Mouse (Mus musculus) frontal cortex, postnatal 10 days (tissue): ENCODE results near the gene Asic2.

Experiments
- DNase-seq, 2 experiments: peaks; one replicate each; pipeline ENCODE4 v3.0.0; 2022; ENCODE audit warnings: low spot score in 2 of 2, mixed read lengths in 1 of 2

The Asic2 gene

DNA sequence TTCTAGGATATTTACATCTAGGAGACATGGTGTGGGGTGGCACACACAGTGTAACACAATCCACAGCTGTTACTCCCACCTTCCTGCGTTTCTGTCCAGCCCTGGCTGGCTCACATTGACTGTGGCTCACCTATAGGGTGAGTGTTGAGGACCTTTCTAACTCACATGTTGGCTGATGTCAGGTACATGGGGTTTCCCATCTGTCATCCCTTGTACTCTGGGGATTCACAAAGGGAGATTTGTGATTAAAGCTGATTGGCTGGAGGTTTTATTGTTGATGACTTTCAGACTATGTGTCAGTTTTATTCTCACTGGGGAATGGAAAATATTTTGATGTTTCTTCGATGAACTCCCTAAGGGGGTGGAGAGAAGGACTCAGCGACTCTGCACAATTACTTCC is 229.3 kb downstream of the Asic2 start:
- no peak for DNase-seq

DNA sequence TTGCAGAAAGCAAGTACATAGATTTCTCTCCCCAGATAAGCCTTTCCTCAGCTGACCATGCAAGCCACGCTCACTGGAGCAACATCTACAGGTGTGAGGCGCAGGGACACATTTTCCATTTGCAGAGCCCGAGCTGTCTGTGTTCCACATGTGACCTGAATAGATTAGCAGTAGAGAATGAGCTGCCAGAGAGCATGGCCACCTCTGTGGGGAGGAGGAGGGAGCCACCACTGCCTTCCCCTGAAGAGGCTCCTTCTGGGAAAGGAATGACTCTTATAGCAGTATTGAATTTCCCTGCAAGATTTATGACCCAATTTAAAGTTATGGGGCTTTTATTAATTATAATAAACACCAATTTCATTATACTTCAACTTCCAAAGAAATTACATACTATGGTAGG is 230.5 kb downstream of the Asic2 start:
- DNase-seq, result no peak

DNA sequence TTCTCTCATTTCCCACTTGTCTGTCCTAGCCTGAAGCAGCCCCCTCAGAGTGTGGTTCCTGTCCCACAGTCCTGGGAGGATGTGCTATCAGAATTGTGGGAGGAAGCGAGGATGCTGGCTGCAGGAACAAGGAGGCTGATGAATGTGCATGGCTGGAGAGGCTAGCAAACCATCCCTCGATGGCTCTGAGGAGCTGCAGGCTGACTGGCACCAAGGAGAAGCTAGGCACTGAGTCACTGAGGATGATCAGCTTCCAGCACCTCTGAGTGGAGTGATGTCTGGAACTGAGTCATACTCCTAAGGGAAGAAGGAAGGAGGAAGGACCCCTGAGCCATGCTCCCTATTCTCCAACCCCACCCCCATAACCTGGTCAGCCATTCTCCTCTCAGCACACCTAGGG is 246.2 kb downstream of the Asic2 start:
- no peak for DNase-seq

- no peak for DNase-seq
Observed at GRCm38 (mm10) chr11:81714801-81715200, 253.5 kb downstream of the Asic2 start.

- no peak for DNase-seq
Observed at GRCm38 (mm10) chr11:81706996-81707395, 261.3 kb downstream of the Asic2 start.

DNA sequence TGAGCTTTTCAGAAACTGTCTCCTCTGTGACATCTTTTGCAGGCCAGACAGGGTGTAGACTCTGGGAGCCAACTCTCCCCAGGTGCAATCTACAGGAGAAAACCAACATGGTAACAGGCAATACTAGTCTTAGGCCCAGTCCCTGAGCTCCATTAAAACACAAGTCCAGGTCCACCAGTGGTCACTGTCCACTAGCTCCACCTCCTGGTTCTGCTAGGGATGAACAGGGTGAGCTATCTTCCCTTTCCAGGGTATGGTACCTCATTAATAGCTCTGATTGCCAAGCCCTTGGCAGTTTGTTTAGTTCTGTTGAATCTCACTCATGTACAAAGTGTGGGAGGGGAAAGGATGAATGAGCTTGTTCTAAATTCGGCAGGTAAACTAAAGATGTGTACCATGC is 270.2 kb downstream of the Asic2 start:
- no peak for DNase-seq

DNA sequence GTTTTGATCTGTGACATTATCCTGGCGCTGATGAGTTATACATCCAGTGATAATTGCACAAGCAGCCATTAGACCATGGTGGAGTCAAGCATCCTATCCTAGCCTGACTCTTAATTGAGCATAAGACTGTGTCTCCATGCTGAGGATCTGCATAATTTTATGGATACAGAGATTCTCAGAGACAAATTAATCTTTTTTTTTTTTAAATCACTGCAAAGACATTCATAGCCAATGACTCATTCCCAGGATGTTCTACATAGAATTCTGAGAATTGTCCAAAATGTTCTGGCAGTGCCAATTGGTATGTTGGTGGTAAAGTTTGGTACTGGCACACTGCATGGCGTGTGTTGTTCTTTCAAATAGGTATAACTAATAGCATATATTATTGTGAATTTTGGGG is 272.8 kb downstream of the Asic2 start:
- no peak for DNase-seq

- DNase-seq, result no peak
Observed at GRCm38 (mm10) chr11:81680511-81680910, 287.7 kb downstream of the Asic2 start.

DNA sequence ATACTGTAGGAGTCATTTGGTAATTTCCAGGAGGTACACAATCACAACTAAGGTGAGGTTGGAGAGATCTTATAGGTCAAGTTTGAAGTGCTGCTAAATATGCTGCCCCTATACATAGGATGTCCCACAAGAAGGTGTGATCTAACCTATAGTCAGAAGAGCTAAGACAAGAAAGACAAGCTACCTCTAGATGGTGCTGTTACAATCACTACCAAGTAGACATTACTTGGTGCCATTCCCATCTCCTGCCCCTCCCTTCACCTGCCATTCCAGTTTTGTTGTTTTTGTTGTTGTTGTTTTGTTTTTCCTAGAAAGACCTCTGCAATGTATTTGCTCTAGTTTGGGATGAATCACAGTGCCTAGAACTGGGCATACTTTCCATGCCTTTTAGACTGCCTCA is 296.5 kb downstream of the Asic2 start:
- no peak for DNase-seq

- no peak for DNase-seq
Observed at GRCm38 (mm10) chr11:81670436-81670835, 297.8 kb downstream of the Asic2 start.

- DNase-seq, result no peak
Observed at GRCm38 (mm10) chr11:81658850-81659249, 309.4 kb downstream of the Asic2 start.

GRCm38 (mm10) chr11:81657121-81657520 is 311.1 kb downstream of the Asic2 start:
- DNase-seq, result no peak

GRCm38 (mm10) chr11:81647828-81648227 is 320.4 kb downstream of the Asic2 start:
- DNase-seq, result no peak

DNA sequence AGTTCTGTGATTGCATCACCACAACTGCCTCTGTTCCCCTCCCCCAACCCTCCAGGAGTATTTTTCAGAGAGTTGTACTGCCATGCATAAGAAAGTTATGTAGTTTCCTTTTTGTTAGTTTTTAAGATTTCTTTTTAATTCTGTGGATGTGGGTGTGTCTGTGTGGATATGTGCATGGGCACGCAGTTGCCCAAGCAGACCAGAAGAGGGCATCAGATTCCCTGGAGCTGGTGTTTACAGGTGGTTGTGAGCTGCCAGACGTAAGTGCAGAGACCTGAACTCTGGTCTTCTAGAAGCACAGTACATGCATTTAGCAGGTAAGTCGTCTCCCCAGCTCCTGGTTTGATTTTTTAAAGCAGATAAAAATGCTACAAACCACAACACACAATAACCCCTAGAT is 322.7 kb downstream of the Asic2 start:
- DNase-seq, result no peak

DNA sequence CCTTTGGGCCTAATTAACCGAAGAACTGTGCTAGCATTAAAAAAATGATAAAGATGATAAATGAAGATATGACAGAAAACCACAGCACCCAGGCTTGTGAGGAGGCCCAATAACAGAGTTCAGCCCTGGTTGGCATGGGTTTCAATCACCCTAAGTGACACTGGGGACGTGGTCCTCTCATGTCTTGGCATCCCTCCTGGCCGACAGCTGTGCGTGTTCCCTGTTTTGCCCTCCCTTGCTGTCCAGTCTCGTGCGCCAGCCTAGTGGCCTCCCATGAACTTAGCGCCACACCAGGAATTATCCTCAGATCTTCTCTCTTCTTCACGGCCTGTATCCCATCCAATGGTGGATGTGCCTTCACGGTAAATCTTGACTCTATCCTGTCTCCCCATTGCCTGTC is 331.9 kb downstream of the Asic2 start:
- no peak for DNase-seq

- peak in 1 of 2 experiments; percentile 50 for DNase-seq
Observed at GRCm38 (mm10) chr11:81634360-81635350, 333.6 kb downstream of the Asic2 start.

GRCm38 (mm10) chr11:81625199-81625598 is 343.1 kb downstream of the Asic2 start:
- no peak for DNase-seq

DNA sequence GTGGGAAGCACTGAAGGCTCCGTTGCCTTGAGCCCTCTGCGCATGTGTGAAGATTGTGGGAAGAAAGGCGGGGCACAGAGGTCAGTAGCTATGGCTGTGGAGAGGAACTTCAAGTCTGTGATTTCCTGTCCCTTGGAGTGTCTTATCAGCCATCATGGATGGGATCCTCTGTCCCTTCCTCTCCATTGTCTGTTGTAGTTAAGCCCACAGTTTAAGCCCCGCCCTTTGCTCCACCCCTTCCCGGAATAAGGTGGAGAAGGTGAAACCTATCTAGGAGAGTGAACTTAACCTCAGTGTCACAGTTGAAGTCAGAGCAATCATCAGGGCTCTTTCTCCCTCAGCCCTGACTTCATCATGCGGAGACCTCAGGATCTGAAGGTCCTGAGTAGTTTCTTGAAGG is 347.7 kb downstream of the Asic2 start:
- no peak for DNase-seq

DNA sequence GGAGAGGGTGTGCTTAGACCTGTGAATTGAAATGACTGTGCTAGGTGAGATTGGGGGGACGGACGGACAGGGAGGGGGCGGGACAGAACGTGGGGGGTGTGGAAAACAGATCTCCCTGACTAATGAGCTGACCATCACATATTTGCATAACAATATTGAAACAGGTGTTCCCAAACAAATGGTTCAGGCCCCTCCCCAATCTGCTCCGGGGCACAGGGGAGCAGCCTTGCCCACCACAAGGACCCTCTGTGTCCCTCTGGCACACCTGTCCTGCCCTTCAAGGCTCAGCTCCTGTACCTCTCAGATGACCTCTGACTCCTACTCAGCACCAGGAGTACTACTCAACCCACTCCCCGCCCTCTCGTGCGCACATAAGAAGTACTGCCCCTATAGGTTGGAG is 351.8 kb downstream of the Asic2 start:
- no peak for DNase-seq

- no peak for DNase-seq
Observed at GRCm38 (mm10) chr11:81613869-81614620, 354.2 kb downstream of the Asic2 start.

- DNase-seq, result peak; percentile 71 to 87
Observed at GRCm38 (mm10) chr11:81612798-81613540, 355.3 kb downstream of the Asic2 start.
